ENCODE assay signal across 18 mouse cellular contexts in genomic region chr6:136407608-136408192, GRCm38 (mm10). TPM values are rescaled to one million over a fixed set of nuclear protein-coding genes. Genes with fewer than 3 reads are reported as not detected.
A peak's percentile ranks its signal among the peaks of the same experiment; 100 is the strongest.
DNase-seq lines count a peak whose midpoint lies in the region; ATAC-seq and TF ChIP-seq lines count a peak whose summit lies in the region.
"Had no signal": no experiment of that assay in that cellular context is flagged by ENCODE, and none has a peak within 500 bp of the region (broad histone marks: within the 10 kb centered on the region; RNA-seq: fewer than 3 reads in every experiment).

No protein-coding gene starts in this region.

- peak; percentile 77 for TF ChIP-seq EP300 in lung, postnatal 0 days (IDR thresholded peaks at IDR 0.05)

- no peaks in the 10 kb centered on the region for H3K27me3 ChIP-seq in lung, postnatal 0 days (replicated peaks; ENCODE audit: insufficient read depth, low read length)
- no peaks in the 10 kb centered on the region for H3K27me3 ChIP-seq in heart, embryonic 10.5 days (ENCODE audit: insufficient read depth, poor library complexity, severe bottlenecking)
- H3K27me3 ChIP-seq in neural tube, embryonic 15.5 days (replicated peaks): no peaks in the 10 kb centered on the region
- H3K27me3 ChIP-seq: liver, embryonic 12.5 days; neural tube, embryonic 12.5 days had no signal

- peak; percentile 33 for DNase-seq in kidney, adult 11 months
- no peak for DNase-seq in kidney, postnatal 4 days
- peak; percentile 24 for DNase-seq in kidney, adult 9 months
- DNase-seq in lung, postnatal 0 days (ENCODE audit: low spot score): peak; percentile 84
- peak; percentile 51 for DNase-seq in yolk sac, embryonic 10.5 days (ENCODE audit: low spot score)
- DNase-seq in heart, embryonic 10.5 days (ENCODE audit: low spot score): no peak
- DNase-seq in B cell, adult 2 months: no peak
- DNase-seq: cerebellum, adult 11 months; heart, adult 2 months; heart, postnatal 4 days; layer of hippocampus, adult 9-11 months had no signal

- TF ChIP-seq CTCF in lung, postnatal 0 days (IDR thresholded peaks at IDR 0.05): no peak

- no peaks in the 10 kb centered on the region for H3K9me3 ChIP-seq in lung, postnatal 0 days (ENCODE audit: low read length)
- H3K9me3 ChIP-seq in heart, embryonic 10.5 days: no peaks in the 10 kb centered on the region
- H3K9me3 ChIP-seq in neural tube, embryonic 15.5 days (replicated peaks): no peaks in the 10 kb centered on the region
- H3K9me3 ChIP-seq: liver, embryonic 12.5 days; neural tube, embryonic 12.5 days had no signal

- no peaks in the 10 kb centered on the region for H3K36me3 ChIP-seq in lung, postnatal 0 days (ENCODE audit: insufficient read depth, low read length)
- no peaks in the 10 kb centered on the region for H3K36me3 ChIP-seq in heart, embryonic 10.5 days
- H3K36me3 ChIP-seq in neural tube, embryonic 15.5 days: no peaks in the 10 kb centered on the region
- H3K36me3 ChIP-seq: liver, embryonic 12.5 days; neural tube, embryonic 12.5 days had no signal

- H3K4me3 ChIP-seq in lung, postnatal 0 days (ENCODE audit: low read depth, low read length): no peak overlapping the region
- no peak overlapping the region for H3K4me3 ChIP-seq in heart, embryonic 10.5 days
- H3K4me3 ChIP-seq in neural tube, embryonic 15.5 days (replicated peaks): no peak overlapping the region
- H3K4me3 ChIP-seq: heart, adult 2 months; liver, embryonic 12.5 days; megakaryocyte, embryonic 14.5 days; neural tube, embryonic 12.5 days had no signal

- no peaks in the 10 kb centered on the region for H3K4me1 ChIP-seq in lung, postnatal 0 days (ENCODE audit: insufficient read depth, low read depth, low read length)
- H3K4me1 ChIP-seq in heart, embryonic 10.5 days: no peaks in the 10 kb centered on the region
- H3K4me1 ChIP-seq in neural tube, embryonic 15.5 days: no peaks in the 10 kb centered on the region
- H3K4me1 ChIP-seq: liver, embryonic 12.5 days; megakaryocyte, embryonic 14.5 days; neural tube, embryonic 12.5 days had no signal

- WGBS in lung, postnatal 0 days: 51% methylated on average over 2 of the region's 2 CpGs
- WGBS in heart, embryonic 10.5 days: 73% methylated on average over 2 of the region's 2 CpGs
- 89% methylated on average over 2 of the region's 2 CpGs for WGBS in neural tube, embryonic 15.5 days

- H3K9ac ChIP-seq in lung, postnatal 0 days (replicated peaks; ENCODE audit: low read depth): no peak overlapping the region
- H3K9ac ChIP-seq in neural tube, embryonic 15.5 days (replicated peaks): no peak overlapping the region
- H3K9ac ChIP-seq: liver, embryonic 12.5 days; neural tube, embryonic 12.5 days had no signal

- H3K27ac ChIP-seq in lung, postnatal 0 days (ENCODE audit: low read length): peak overlapping the region; percentile 72
- no peak overlapping the region for H3K27ac ChIP-seq in heart, embryonic 10.5 days
- H3K27ac ChIP-seq in neural tube, embryonic 15.5 days (replicated peaks): no peak overlapping the region
- H3K27ac ChIP-seq: heart, adult 2 months; liver, embryonic 12.5 days; neural tube, embryonic 12.5 days had no signal

- peak; percentile 95 for ATAC-seq in lung, postnatal 0 days
- ATAC-seq in neural tube, embryonic 15.5 days (ENCODE audit: low FRiP score): no peak
- ATAC-seq: forebrain, embryonic 14.5 days; liver, embryonic 12.5 days had no signal

- H3K4me2 ChIP-seq in lung, postnatal 0 days (replicated peaks; ENCODE audit: low read depth, low read length): no peak overlapping the region
- no peak overlapping the region for H3K4me2 ChIP-seq in neural tube, embryonic 15.5 days
- H3K4me2 ChIP-seq: liver, embryonic 12.5 days; neural tube, embryonic 12.5 days had no signal

RNA-seq across cellular contexts. Expression of gene E330021D16Rik, which starts 7.7 kb away (rescaled TPM):
- polyA plus RNA-seq in lung, postnatal 0 days (2015; fragmentation: Nextera tagmentation; extraction: Ambion mirVana): 0.11 and 0.12 TPM in 2 replicates
- 0.11 TPM in 1 of 2 replicates, not detected in the other for polyA plus RNA-seq in heart, embryonic 10.5 days (2016; fragmentation: Nextera tagmentation; extraction: Ambion mirVana)
- polyA plus RNA-seq in neural tube, embryonic 15.5 days (2015; fragmentation: Nextera tagmentation; extraction: Ambion mirVana): 0.13 TPM in 1 of 2 replicates, not detected in the other
- polyA plus RNA-seq: forebrain, embryonic 14.5 days; heart, adult 2 months; liver, embryonic 12.5 days; midbrain, postnatal 0 days; neural tube, embryonic 12.5 days; small intestine, adult 2 months had no signal

Comparison
In these comparisons a context has a peak if more than half of its experiments do, and no peak if none do; other contexts are left out.
1. DNase-seq: peak in kidney, adult 11 months (single experiment), kidney, adult 9 months (single experiment), lung, postnatal 0 days (single experiment) and yolk sac, embryonic 10.5 days (single experiment); none in kidney, postnatal 4 days (0 of 2), heart, embryonic 10.5 days (single experiment) and B cell, adult 2 months (0 of 2).